Mouse (Mus musculus) stomach, postnatal 0 days (tissue): ENCODE measurements at regions not wholly inside any gene's neighbourhood (a gene's known extent, or its start where the extent isn't known, plus 50 kb on each side); places are given as distances from the start of the nearest gene placed in this dataset.

Experiments used
- CTCF ChIP-seq: IDR thresholded peaks from 2 replicates; pipeline ENCODE4 v1.5.1; 2016; ENCODE audit warnings: antibody characterized with exemption, low read depth, mild to moderate bottlenecking, moderate library complexity
- EP300 ChIP-seq: optimal IDR thresholded peaks from 2 replicates; pipeline ENCODE3; 2016; ENCODE audit warnings: antibody characterized with exemption

- no peak for TF ChIP-seq EP300
- peak; percentile 72 for TF ChIP-seq CTCF
Observed at GRCm38 (mm10) chr14:37276728-37277695, 141.9 kb upstream of the Ghitm start.
